Comparison of ENCODE assay signal across 13 mouse cellular contexts in the genomic region with DNA sequence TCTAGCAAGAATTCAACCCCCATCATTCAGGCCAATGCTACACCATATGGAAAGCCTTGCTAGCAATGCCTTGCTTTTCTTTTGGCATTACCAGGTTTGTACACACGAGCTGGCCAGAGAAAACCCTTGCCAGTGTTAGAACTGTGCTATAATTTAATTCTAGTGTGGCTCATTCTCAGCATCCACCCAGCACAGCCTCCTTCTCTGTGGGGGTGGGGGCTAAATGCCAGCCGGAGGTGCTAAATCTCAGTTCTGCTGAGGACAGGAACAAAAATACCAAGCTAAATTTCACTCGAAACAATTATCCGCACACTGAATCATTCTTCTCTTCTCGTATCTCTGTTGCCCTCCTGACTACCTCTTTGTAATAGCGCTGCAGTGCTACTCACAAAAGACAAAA.
A peak's percentile ranks its signal among the peaks of the same experiment; 100 is the strongest.
DNase-seq lines count a peak whose midpoint lies in the region; ATAC-seq and TF ChIP-seq lines count a peak whose summit lies in the region.
"Had no signal": no experiment of that assay in that cellular context is flagged by ENCODE, and none has a peak within 500 bp of the region (broad histone marks: within the 10 kb centered on the region; RNA-seq: fewer than 3 reads in every experiment).

No protein-coding gene starts in this region.

- H3K27me3 ChIP-seq in stomach, postnatal 0 days (ENCODE audit: control insufficient read depth, insufficient read depth, low read length) = no peaks in the 10 kb centered on the region
- H3K27me3 ChIP-seq in kidney, embryonic 15.5 days = no peaks in the 10 kb centered on the region
- H3K27me3 ChIP-seq: embryonic facial prominence, embryonic 12.5 days had no signal

- TF ChIP-seq EP300 in stomach, postnatal 0 days (optimal IDR thresholded peaks at IDR 0.05) = no peak

- no peak for TF ChIP-seq POLR2A in brain, embryonic 14.5 days (IDR thresholded peaks at IDR 0.05; ENCODE audit: borderline replicate concordance, extremely low read depth, insufficient read depth, insufficient read length, poor library complexity, severe bottlenecking)

- no peaks in the 10 kb centered on the region for H3K9me3 ChIP-seq in stomach, postnatal 0 days (ENCODE audit: control insufficient read depth, low read length)
- H3K9me3 ChIP-seq in kidney, embryonic 15.5 days (replicated peaks) = no peaks in the 10 kb centered on the region
- H3K9me3 ChIP-seq: embryonic facial prominence, embryonic 12.5 days had no signal

- no peak for ATAC-seq in stomach, postnatal 0 days (ENCODE audit: low FRiP score, low TSS enrichment)
- no peak for ATAC-seq in kidney, embryonic 15.5 days (replicated peaks; ENCODE audit: low FRiP score)
- ATAC-seq: activated CD4-positive, CD25-positive, alpha-beta regulatory T cell, adult 4 months had no signal

- H3K9ac ChIP-seq in stomach, postnatal 0 days (ENCODE audit: low read length) = no peak overlapping the region
- H3K9ac ChIP-seq in kidney, embryonic 15.5 days = no peak overlapping the region
- H3K9ac ChIP-seq: embryonic facial prominence, embryonic 12.5 days had no signal

- no peaks in the 10 kb centered on the region for H3K36me3 ChIP-seq in stomach, postnatal 0 days (ENCODE audit: control insufficient read depth, insufficient read depth, low read length)
- no peaks in the 10 kb centered on the region for H3K36me3 ChIP-seq in kidney, embryonic 15.5 days
- H3K36me3 ChIP-seq: embryonic facial prominence, embryonic 12.5 days had no signal

- no peak overlapping the region for H3K27ac ChIP-seq in stomach, postnatal 0 days (replicated peaks)
- no peak overlapping the region for H3K27ac ChIP-seq in kidney, embryonic 15.5 days
- H3K27ac ChIP-seq: embryonic facial prominence, embryonic 12.5 days had no signal

- H3K4me2 ChIP-seq in stomach, postnatal 0 days (replicated peaks; ENCODE audit: low read depth) = no peak overlapping the region
- no peak overlapping the region for H3K4me2 ChIP-seq in kidney, embryonic 15.5 days
- H3K4me2 ChIP-seq: embryonic facial prominence, embryonic 12.5 days had no signal

- intact Hi-C loops in left cerebral cortex, postnatal 36 days (cut with DNase I) = loop anchor here (5.0 kb wide), 1 partner anchor 955 kb away; no protein-coding TSS in a partner anchor

- TF ChIP-seq CTCF in brain, embryonic 14.5 days (IDR thresholded peaks at IDR 0.05; ENCODE audit: borderline replicate concordance, extremely low read depth, insufficient read depth, insufficient read length) = no peak
- no peak for TF ChIP-seq CTCF in stomach, postnatal 0 days (IDR thresholded peaks at IDR 0.05; ENCODE audit: low read depth)

- WGBS in stomach, postnatal 0 days = 72% methylated on average over 6 of the region's 6 CpGs
- WGBS in kidney, embryonic 15.5 days = 60% methylated on average over 6 of the region's 6 CpGs

- H3K4me1 ChIP-seq in stomach, postnatal 0 days (replicated peaks; ENCODE audit: control insufficient read depth, insufficient read depth) = no peaks in the 10 kb centered on the region
- no peaks in the 10 kb centered on the region for H3K4me1 ChIP-seq in kidney, embryonic 15.5 days
- H3K4me1 ChIP-seq: embryonic facial prominence, embryonic 12.5 days had no signal

- no peak overlapping the region for H3K4me3 ChIP-seq in stomach, postnatal 0 days (ENCODE audit: low read depth, low read length)
- H3K4me3 ChIP-seq in kidney, embryonic 15.5 days (replicated peaks) = no peak overlapping the region
- H3K4me3 ChIP-seq: embryonic facial prominence, embryonic 12.5 days had no signal

- DNase-seq in cerebellum, postnatal 10 days = peak; percentile 82 to 88
- DNase-seq in cerebellum, adult 8-10 months = no peak
- DNase-seq in brain, embryonic 14.5 days (ENCODE audit: low read depth) = peak; percentile 14
- DNase-seq in frontal cortex, postnatal 36 days (ENCODE audit: low spot score in 2 of 2) = peak; percentile 79 to 84
- DNase-seq in left cerebral cortex, postnatal 36 days (ENCODE audit: low spot score in 2 of 2) = peak; percentile 72 to 83
- no peak for DNase-seq in adrenal gland, postnatal 25 days
- no peak for DNase-seq in stomach, postnatal 0 days (ENCODE audit: low spot score)
- DNase-seq: gastrocnemius, postnatal 10 days; kidney, adult 2 months; lung, adult 18-20 months had no signal

Comparison
In these comparisons a context has a peak if more than half of its experiments do, and no peak if none do; other contexts are left out.
1. DNase-seq: peak in cerebellum, postnatal 10 days (2 of 2), brain, embryonic 14.5 days (single experiment), frontal cortex, postnatal 36 days (2 of 2) and left cerebral cortex, postnatal 36 days (2 of 2); none in cerebellum, adult 8-10 months (single experiment), adrenal gland, postnatal 25 days (single experiment) and stomach, postnatal 0 days (single experiment).